Mouse (Mus musculus): ENCODE data around the gene Camkv. TPM values are rescaled to one million over a fixed set of nuclear protein-coding genes. Genes with fewer than 3 reads are reported as not detected.

Camkv gene
- polyA plus RNA-seq, 1 experiment from 2014 or later: 16.7 TPM

- Histone ChIP-seq H3K27me3 (ENCODE audit: control insufficient read depth, insufficient read depth, low read length) (peaks cover 13% of the 10 kb centered on the region; the same call in 1 of the 2 replicates), H3K4me1 (ENCODE audit: control insufficient read depth, insufficient read depth, low read length) (0 out of 2 replicates have a peak, but pooled peaks cover 8% of the 10 kb centered on the region), H3K9me3 (ENCODE audit: control insufficient read depth, low read length) (no peaks in the 10 kb centered on the region), H3K27ac (replicated peaks; ENCODE audit: low read depth, low read length) (no peak overlapping the region), H3K9ac (replicated peaks; ENCODE audit: low read length) (0 out of 2 replicates have a peak overlapping the region, but pooled peaks have one; percentile 62), H3K4me2 (ENCODE audit: low read length) (peak overlapping the region; percentile 75), H3K4me3 (replicated peaks; ENCODE audit: low read depth, low read length) (peak overlapping the region; percentile 54), H3K36me3 (ENCODE audit: control insufficient read depth, insufficient read depth, low read length) (no peaks in the 10 kb centered on the region)
- DNase-seq: no peak
- ATAC-seq (ENCODE audit: low FRiP score, low TSS enrichment): no peak
- 79% methylated on average over 9 of the region's 9 CpGs for WGBS
These were observed 49.2 kb downstream of the Camkv start for GRCm38 (mm10) chr9:107984754-107985055.

DNA sequence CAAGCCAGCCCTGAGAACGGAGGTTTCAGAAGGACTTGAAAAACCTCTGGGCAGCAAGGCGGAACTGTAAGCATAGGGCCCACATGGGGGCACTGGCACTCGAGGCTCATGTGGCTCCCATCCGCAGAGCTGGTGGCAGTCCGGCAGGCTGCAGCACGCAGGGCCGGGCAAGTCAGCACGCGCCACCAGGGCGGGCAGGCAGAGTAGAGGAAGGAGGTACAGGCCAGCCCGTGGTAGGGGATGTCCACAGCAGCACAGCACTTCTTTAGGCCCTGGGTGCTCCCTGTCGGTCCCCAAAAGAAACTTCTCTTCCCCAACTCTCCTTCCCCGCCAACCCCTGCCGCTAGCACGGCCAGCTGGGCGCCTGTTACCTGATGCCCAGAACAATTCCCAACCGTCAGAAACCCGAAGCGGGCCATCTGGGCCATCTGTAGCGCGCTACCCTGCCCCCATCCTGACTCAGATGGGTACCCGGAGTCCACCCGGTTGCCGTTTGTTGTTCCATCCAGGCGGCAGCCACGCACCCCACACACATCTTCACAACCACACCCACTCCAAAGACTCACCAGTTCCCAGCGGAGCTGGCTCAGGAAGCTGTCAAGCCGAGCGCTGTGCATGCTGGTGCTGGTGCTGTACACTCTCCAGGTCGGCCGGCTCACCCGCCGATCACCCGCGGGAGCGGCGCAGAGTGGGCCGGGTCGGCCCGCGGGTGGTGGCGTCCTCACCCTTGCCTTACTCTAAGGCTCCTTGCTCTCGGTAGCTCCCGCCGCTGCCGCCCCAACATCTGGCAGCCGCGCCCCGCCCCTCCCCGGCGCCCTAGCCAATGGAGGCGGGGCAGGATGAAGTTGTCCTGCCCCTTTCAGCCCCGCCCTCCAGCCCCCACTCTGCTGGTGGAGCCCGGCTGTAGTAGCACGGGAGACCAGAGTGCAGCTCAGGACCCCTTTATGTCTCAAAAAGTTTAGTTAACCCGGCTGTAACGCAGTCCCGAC lies 50.0 kb downstream of the Camkv start, which contains the start of gene Inka1:
Gene Inka1, minus strand, starts transcription at position 749 of the 989 bp plus-strand sequence.
- DNase-seq: peak; percentile 85
- Histone ChIP-seq H3K36me3 (ENCODE audit: control insufficient read depth, insufficient read depth, low read length) (no peaks in the 10 kb centered on the region), H3K27me3 (ENCODE audit: control insufficient read depth, insufficient read depth, low read length) (peaks cover 13% of the 10 kb centered on the region; the same call in 1 of the 2 replicates), H3K4me2 (ENCODE audit: low read length) (peak within 1 kb of the TSS; percentile 75), H3K9ac (replicated peaks; ENCODE audit: low read length) (peak within 1 kb of the TSS; percentile 62), H3K27ac (replicated peaks; ENCODE audit: low read depth, low read length) (no peak within 1 kb of the TSS), H3K4me3 (replicated peaks; ENCODE audit: low read depth, low read length) (peak within 1 kb of the TSS; percentile 54), H3K4me1 (ENCODE audit: control insufficient read depth, insufficient read depth, low read length) (0 out of 2 replicates have a peak, but pooled peaks cover 8% of the 10 kb centered on the region), H3K9me3 (ENCODE audit: control insufficient read depth, low read length) (no peaks in the 10 kb centered on the region)
- WGBS: under 1% methylated on average over 58 of the region's 58 CpGs
- peak; percentile 84 for ATAC-seq (ENCODE audit: low FRiP score, low TSS enrichment)

DNA sequence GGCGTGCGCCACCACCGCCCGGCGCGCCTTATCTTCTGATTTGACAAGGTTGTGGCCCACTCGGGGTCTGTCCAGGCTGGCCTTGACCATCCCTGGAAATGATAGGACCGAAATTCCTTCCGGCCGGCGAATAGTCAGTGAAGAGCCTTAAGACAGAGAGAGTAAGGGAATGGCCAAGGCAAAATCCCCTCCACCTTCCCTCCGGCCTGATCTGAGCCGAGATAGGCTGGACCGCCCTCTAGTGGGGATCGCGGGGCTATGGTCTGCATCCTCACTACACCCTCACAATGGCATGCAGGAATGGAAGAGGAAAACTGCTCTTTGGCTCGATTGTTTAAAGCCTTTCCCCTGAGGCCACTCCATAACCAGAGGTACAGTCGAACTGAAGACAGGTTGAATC lies 50.9 kb downstream of the Camkv start:
- Histone ChIP-seq H3K27ac (replicated peaks; ENCODE audit: low read depth, low read length) (no peak overlapping the region), H3K4me3 (replicated peaks; ENCODE audit: low read depth, low read length) (no peak overlapping the region), H3K4me2 (ENCODE audit: low read length) (peak overlapping the region; percentile 75), H3K27me3 (ENCODE audit: control insufficient read depth, insufficient read depth, low read length) (peaks cover 13% of the 10 kb centered on the region; the same call in 1 of the 2 replicates), H3K9ac (replicated peaks; ENCODE audit: low read length) (no peak overlapping the region), H3K9me3 (ENCODE audit: control insufficient read depth, low read length) (no peaks in the 10 kb centered on the region), H3K4me1 (ENCODE audit: control insufficient read depth, insufficient read depth, low read length) (0 out of 2 replicates have a peak, but pooled peaks cover 8% of the 10 kb centered on the region), H3K36me3 (ENCODE audit: control insufficient read depth, insufficient read depth, low read length) (no peaks in the 10 kb centered on the region)
- 4% methylated on average over 18 of the region's 18 CpGs for WGBS
- peak; percentile 52; the same call in 1 of the 2 replicates for ATAC-seq (ENCODE audit: low FRiP score, low TSS enrichment)
- DNase-seq: peak; percentile 88

DNA sequence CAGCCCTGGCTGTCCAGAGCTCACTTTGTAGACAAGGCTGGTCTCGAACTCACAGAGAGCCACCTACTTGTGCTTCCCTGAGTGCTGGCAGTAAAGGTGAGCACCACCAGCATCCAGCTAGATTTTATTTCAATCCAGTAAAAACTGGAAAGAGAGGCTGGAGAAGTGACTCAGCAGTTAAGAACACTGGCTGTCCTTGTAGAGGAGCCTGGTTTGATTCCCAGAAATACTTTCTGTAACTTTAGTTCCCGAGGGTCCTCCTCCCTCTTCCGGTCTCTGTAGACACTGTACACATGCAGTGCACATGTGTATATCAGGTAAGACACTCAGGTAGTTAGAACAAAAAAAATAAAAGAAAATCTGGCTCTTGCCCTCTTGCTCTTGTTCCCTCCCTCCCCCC lies 52.5 kb downstream of the Camkv start:
- 85% methylated on average over 3 of the region's 3 CpGs for WGBS
- H3K36me3 ChIP-seq (ENCODE audit: control insufficient read depth, insufficient read depth, low read length): no peaks in the 10 kb centered on the region

GRCm38 (mm10) chr9:107992197-107992596 lies 56.7 kb downstream of the Camkv start, which contains the start of gene Cdhr4:
Gene Cdhr4 (plus strand): TSS chr9:107992497.
- Histone ChIP-seq H3K36me3 (ENCODE audit: control insufficient read depth, insufficient read depth, low read length) (no peaks in the 10 kb centered on the region), H3K4me3 (replicated peaks; ENCODE audit: low read depth, low read length) (no peak within 1 kb of the TSS), H3K4me1 (ENCODE audit: control insufficient read depth, insufficient read depth, low read length) (no peaks in the 10 kb centered on the region), H3K27me3 (ENCODE audit: control insufficient read depth, insufficient read depth, low read length) (no peaks in the 10 kb centered on the region), H3K9ac (replicated peaks; ENCODE audit: low read length) (no peak within 1 kb of the TSS), H3K9me3 (ENCODE audit: control insufficient read depth, low read length) (no peaks in the 10 kb centered on the region), H3K27ac (replicated peaks; ENCODE audit: low read depth, low read length) (no peak within 1 kb of the TSS), H3K4me2 (ENCODE audit: low read length) (no peak within 1 kb of the TSS)
- ATAC-seq (ENCODE audit: low FRiP score, low TSS enrichment) (no peak), DNase-seq (no peak)
- 71% methylated on average over 2 of the region's 2 CpGs for WGBS

More for the DNA sequence above, 52.5 kb downstream of the Camkv start:
- no peak overlapping the region for H3K9ac ChIP-seq (replicated peaks; ENCODE audit: low read length)
- H3K27me3 ChIP-seq (ENCODE audit: control insufficient read depth, insufficient read depth, low read length): peaks cover 13% of the 10 kb centered on the region; the same call in 1 of the 2 replicates
- H3K4me2 ChIP-seq (ENCODE audit: low read length): no peak overlapping the region
- no peaks in the 10 kb centered on the region for H3K9me3 ChIP-seq (ENCODE audit: control insufficient read depth, low read length)
- no peak overlapping the region for H3K27ac ChIP-seq (replicated peaks; ENCODE audit: low read depth, low read length)
- ATAC-seq (ENCODE audit: low FRiP score, low TSS enrichment) (no peak), DNase-seq (no peak)
- no peak overlapping the region for H3K4me3 ChIP-seq (replicated peaks; ENCODE audit: low read depth, low read length)
- 0 out of 2 replicates have a peak, but pooled peaks cover 8% of the 10 kb centered on the region for H3K4me1 ChIP-seq (ENCODE audit: control insufficient read depth, insufficient read depth, low read length)

DNA sequence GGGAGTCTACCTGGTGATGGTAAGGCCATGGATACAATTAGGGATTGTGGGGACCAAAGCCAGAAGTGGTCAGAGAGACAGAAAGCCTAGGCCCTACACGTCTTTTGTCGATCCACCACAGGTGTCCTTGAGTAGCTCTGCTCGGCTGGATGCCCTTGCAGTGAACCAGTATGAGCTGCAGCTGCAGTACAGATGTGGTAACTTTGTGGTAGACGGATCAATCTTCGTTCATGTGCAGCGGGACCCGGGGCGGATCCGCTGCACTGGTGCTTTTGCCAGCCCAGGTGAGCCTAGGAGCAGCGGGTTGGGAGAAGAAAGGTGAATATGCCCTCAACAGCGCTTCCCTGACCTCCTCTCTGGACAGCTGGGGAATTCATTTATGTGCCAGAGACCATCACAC lies 57.5 kb downstream of the Camkv start:
- H3K4me2 ChIP-seq (ENCODE audit: low read length): no peak overlapping the region
- H3K9ac ChIP-seq (replicated peaks; ENCODE audit: low read length): no peak overlapping the region
- H3K27ac ChIP-seq (replicated peaks; ENCODE audit: low read depth, low read length): no peak overlapping the region
- no peaks in the 10 kb centered on the region for H3K36me3 ChIP-seq (ENCODE audit: control insufficient read depth, insufficient read depth, low read length)
- no peaks in the 10 kb centered on the region for H3K9me3 ChIP-seq (ENCODE audit: control insufficient read depth, low read length)
- ATAC-seq (ENCODE audit: low FRiP score, low TSS enrichment) (no peak), DNase-seq (no peak)
- no peaks in the 10 kb centered on the region for H3K4me1 ChIP-seq (ENCODE audit: control insufficient read depth, insufficient read depth, low read length)
- WGBS: 84% methylated on average over 11 of the region's 11 CpGs
- H3K4me3 ChIP-seq (replicated peaks; ENCODE audit: low read depth, low read length): no peak overlapping the region
- no peaks in the 10 kb centered on the region for H3K27me3 ChIP-seq (ENCODE audit: control insufficient read depth, insufficient read depth, low read length)

DNA sequence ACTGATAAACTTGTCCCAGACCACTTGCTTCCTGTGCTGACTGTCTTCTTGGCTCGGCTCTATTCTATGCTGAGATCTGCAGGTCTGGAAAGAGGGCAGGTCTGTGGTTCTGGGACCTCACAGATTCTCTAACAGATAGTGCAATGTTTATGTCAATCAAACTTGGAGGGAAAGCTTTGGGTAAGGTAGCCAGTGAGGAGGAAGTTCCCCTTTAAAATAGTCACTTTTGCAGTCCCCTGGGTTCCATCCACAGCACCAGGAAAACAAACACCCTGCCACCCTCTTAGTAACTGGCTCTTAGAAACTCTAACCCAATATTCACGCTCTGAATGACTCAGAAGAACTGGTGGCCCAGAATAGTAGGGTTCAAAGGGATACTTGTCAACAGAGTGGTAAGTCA lies 59.0 kb downstream of the Camkv start:
- Histone ChIP-seq H3K4me2 (ENCODE audit: low read length) (no peak overlapping the region), H3K27me3 (ENCODE audit: control insufficient read depth, insufficient read depth, low read length) (no peaks in the 10 kb centered on the region), H3K9ac (replicated peaks; ENCODE audit: low read length) (no peak overlapping the region), H3K36me3 (ENCODE audit: control insufficient read depth, insufficient read depth, low read length) (no peaks in the 10 kb centered on the region), H3K4me3 (replicated peaks; ENCODE audit: low read depth, low read length) (no peak overlapping the region), H3K4me1 (ENCODE audit: control insufficient read depth, insufficient read depth, low read length) (no peaks in the 10 kb centered on the region), H3K9me3 (ENCODE audit: control insufficient read depth, low read length) (no peaks in the 10 kb centered on the region), H3K27ac (replicated peaks; ENCODE audit: low read depth, low read length) (no peak overlapping the region)
- DNase-seq (no peak), ATAC-seq (ENCODE audit: low FRiP score, low TSS enrichment) (no peak)
- 65% methylated on average over 2 of the region's 2 CpGs for WGBS

- H3K4me3 ChIP-seq (replicated peaks; ENCODE audit: low read depth, low read length): no peak overlapping the region
- no peaks in the 10 kb centered on the region for H3K36me3 ChIP-seq (ENCODE audit: control insufficient read depth, insufficient read depth, low read length)
- no peaks in the 10 kb centered on the region for H3K27me3 ChIP-seq (ENCODE audit: control insufficient read depth, insufficient read depth, low read length)
- ATAC-seq (ENCODE audit: low FRiP score, low TSS enrichment) (no peak), DNase-seq (no peak)
- no peak overlapping the region for H3K4me2 ChIP-seq (ENCODE audit: low read length)
- H3K27ac ChIP-seq (replicated peaks; ENCODE audit: low read depth, low read length): no peak overlapping the region
- no peaks in the 10 kb centered on the region for H3K4me1 ChIP-seq (ENCODE audit: control insufficient read depth, insufficient read depth, low read length)
- H3K9ac ChIP-seq (replicated peaks; ENCODE audit: low read length): no peak overlapping the region
- 96% methylated on average over 21 of the region's 21 CpGs for WGBS
- no peaks in the 10 kb centered on the region for H3K9me3 ChIP-seq (ENCODE audit: control insufficient read depth, low read length)
These were observed 60.0 kb downstream of the Camkv start for GRCm38 (mm10) chr9:107995513-107995912.

Data from midbrain, embryonic 14.5 days (tissue).